Mouse (Mus musculus): ENCODE results near the gene Sept9. TPM values are rescaled to one million over a fixed set of nuclear protein-coding genes. Genes with fewer than 3 reads are reported as not detected.

Gene Sept9
- total RNA-seq, 4 experiments from 2014 or later: 68.1 to 76.4 (median 71.0) TPM

- no peak for DNase-seq (ENCODE audit: low spot score in 2 of 2)
These were observed 111.1 kb downstream of the Sept9 start for GRCm38 (mm10) chr11:117310341-117311107.

DNA sequence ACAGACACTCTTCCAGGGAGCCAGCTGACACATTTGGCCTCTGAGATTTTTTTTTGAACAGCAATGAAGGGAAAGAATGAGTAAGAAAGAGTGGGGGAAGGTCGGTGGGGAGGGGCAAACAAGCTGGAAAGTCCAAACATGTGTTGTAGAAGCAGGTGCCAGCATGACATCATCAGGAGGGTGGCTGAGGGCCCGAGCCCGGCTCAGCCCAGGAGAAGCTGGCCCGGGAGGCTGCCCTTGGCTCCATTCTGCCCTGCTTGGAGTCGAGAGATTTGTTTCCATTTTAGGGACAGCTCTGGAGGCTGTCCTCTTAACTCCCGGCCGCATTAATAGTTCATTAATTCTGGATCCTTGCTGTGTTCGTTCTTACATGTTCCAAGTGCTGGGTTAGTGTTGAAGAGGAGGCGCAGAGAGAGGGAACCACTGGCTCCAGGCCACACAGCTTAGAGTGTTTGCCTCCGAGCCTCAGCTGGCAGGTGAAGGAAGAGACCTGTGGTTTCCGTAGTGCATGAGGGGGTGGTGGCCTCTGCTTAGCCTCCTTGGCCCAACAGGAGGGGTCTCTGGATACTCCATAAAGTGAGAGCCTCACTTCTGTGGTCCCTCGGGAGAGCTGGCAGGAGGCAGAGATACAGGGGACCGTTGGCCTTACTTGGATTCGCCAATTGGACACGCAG, 111.8 kb downstream of the Sept9 start:
- DNase-seq (ENCODE audit: low spot score in 2 of 2): no peak

GRCm38 (mm10) chr11:117312028-117312901, 112.8 kb downstream of the Sept9 start:
- DNase-seq (ENCODE audit: low spot score in 2 of 2): no peak

DNA sequence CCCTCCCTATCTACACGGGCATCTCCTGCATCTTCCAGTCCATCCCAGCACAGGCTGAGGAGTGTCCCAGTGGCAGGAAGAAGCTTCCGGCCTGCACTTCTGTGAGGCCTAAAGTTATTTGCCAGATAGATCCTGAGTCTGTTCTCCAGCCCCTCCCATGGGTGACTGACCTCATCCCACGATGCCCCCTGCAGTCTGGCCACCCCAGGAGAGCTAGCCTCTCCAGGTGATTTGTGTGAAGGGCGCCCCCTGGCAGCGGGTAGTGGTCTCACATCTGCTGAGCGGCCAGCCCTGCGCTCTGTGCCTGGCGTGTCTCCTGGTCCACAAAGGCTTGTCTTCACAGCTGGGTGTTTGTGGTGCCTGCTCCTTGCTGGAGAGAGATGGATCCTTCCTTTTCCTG, 113.5 kb downstream of the Sept9 start:
- no peak for DNase-seq (ENCODE audit: low spot score in 2 of 2)

GRCm38 (mm10) chr11:117313446-117313845, 114.0 kb downstream of the Sept9 start:
- DNase-seq (ENCODE audit: low spot score in 2 of 2): no peak

- DNase-seq (ENCODE audit: low spot score in 2 of 2): no peak
These were observed 114.6 kb downstream of the Sept9 start for GRCm38 (mm10) chr11:117314026-117314425.

GRCm38 (mm10) chr11:117314520-117314919, 115.1 kb downstream of the Sept9 start:
- DNase-seq (ENCODE audit: low spot score in 2 of 2): no peak

DNA sequence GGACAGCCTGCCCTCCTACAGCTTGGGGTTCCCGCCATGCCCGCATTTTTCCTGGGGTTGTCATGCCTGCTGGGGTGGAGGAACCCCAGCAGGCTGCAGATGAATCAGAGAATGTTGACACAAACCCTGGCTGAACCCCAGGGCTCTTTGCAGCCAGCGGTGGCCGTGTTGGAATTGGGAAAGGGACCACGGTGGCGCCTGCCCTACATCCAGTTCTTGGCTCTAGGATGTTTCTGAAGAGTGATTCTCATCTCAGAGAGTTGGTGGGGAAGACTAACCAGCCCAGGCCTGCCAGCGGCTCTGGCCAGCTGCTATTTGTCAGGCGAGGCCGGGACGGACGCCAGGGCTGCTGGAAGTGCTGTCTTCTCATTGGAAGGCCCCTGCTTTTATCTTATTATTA, 115.8 kb downstream of the Sept9 start:
- DNase-seq (ENCODE audit: low spot score in 2 of 2): no peak

- DNase-seq (ENCODE audit: low spot score in 2 of 2): no peak
These were observed 117.2 kb downstream of the Sept9 start for GRCm38 (mm10) chr11:117316441-117317331.

DNA sequence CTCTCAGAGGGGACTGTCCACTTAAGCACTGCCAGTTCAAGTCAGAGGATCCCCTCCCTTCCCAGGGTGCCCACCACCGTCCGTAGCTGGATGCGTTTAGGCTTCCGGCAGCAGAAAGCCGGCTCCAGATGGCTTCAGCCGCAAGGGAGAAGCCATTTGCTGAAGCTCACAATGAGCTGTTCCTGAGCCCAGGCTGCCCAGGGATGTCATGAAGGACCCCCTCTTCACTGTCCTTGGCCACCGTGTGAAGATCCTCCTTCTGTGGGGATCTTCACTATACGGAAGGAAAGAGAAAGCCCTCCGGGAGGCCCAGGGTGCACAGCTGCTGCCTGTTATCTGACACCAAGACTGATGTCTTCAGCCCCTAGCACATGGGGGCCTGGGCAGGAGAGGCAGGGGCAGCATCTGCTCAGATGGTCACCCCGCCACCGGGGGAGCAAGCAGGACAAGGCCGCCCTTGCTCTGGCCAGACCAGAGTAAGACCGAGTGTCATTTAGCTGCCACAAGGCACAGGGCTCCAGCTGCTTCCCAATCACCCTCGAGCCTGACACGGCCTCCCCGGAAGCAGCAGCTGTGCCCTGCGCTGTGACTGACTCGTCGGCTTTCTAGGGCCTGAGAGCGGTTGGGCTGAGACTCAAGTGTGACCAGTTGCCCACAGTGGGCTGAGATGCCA, 118.1 kb downstream of the Sept9 start:
- DNase-seq (ENCODE audit: low spot score in 2 of 2): no peak

- DNase-seq (ENCODE audit: low spot score in 2 of 2): no peak
These were observed 118.7 kb downstream of the Sept9 start for GRCm38 (mm10) chr11:117318202-117318601.

- no peak for DNase-seq (ENCODE audit: low spot score in 2 of 2)
These were observed 119.5 kb downstream of the Sept9 start for GRCm38 (mm10) chr11:117318731-117319542.

DNA sequence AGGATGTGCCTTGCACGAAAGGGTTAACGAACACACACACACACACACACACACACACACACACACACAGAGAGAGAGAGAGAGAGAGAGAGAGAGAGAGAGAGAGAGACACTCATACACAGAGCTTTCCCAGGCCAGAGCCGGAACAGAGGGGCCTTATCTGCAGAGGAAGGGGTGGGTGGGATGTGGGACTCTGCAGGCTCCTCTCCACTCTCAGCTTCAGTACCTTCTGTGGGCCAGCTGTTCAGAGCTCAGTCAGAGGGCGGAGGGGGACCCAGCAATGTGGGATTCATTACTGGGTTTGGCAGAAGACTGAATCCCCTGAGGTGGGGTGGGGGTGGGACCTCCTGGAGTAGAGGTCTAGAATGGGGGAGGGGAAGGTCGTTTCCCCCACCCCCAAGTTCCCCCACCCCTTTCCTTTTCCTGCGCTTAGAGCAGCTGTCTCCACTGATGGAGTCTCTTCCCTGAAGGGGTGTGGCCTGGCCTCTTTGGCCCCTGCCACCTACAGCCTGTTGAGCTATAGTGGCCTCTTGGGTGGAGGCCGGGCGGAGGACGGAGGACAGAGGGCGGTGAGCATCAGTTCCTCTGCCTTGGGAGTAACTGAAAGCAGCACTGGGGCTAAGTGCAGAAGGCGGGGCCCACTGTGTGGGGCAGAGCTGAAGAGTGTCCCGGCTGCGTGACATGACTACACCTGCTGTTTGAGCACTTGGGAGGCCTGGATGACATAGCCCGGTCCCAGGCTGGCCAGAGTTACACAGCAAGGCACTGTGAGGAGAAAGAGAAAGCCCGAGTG, 120.3 kb downstream of the Sept9 start:
- DNase-seq (ENCODE audit: low spot score in 2 of 2): no peak

- DNase-seq (ENCODE audit: low spot score in 2 of 2): no peak
These were observed 121.0 kb downstream of the Sept9 start for GRCm38 (mm10) chr11:117320482-117320881.

DNA sequence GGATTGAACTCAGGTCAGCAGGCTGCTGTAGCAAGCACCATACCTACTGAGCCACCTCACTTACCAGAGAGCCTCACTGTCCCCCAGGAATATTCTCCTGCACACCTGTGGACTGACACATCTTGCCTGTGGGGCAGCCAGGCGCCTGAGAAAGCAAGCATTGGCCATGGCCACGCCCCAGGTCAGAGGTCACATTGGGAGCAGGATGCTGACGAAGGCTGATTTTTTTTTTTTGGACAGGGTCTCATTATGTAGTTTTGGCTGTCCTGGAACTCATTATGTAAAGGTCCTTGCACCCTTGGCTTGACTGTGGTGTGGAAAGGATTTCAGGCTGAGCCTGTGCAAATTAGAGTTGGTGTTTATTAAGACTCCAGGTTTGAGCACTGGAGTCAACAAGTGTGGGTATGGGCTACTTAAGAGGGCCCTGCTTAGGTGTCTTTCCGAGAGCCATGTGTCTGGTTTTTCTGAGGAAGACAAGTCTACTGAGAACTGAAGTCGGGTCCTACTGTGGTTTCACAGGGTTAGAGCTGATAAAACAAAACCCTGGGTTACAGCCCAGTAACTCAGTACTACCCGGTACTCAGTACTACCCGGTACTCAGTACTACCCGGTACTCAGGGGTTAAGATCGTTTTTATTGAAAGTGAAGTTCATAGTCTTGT, 122.0 kb downstream of the Sept9 start:
- no peak for DNase-seq (ENCODE audit: low spot score in 2 of 2)

DNA sequence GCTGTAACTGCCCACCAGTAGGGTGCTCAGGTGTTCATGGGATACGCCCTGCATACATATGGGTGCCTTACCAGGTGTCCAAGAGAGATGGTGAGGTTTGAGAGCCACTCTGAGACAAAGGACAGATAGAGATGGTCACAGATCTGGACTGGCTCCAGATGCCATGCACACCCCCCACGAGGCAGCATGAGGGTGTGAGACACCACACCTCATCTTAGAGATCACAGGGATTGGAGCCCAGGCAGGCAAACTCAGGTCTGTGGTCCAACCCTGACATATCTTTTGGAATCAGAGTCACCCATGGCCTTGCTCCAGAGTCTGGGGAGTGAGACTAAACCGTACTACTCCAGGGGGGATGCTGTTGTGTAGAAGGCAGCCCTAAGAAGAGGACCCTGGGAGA, 122.8 kb downstream of the Sept9 start:
- no peak for DNase-seq (ENCODE audit: low spot score in 2 of 2)

DNA sequence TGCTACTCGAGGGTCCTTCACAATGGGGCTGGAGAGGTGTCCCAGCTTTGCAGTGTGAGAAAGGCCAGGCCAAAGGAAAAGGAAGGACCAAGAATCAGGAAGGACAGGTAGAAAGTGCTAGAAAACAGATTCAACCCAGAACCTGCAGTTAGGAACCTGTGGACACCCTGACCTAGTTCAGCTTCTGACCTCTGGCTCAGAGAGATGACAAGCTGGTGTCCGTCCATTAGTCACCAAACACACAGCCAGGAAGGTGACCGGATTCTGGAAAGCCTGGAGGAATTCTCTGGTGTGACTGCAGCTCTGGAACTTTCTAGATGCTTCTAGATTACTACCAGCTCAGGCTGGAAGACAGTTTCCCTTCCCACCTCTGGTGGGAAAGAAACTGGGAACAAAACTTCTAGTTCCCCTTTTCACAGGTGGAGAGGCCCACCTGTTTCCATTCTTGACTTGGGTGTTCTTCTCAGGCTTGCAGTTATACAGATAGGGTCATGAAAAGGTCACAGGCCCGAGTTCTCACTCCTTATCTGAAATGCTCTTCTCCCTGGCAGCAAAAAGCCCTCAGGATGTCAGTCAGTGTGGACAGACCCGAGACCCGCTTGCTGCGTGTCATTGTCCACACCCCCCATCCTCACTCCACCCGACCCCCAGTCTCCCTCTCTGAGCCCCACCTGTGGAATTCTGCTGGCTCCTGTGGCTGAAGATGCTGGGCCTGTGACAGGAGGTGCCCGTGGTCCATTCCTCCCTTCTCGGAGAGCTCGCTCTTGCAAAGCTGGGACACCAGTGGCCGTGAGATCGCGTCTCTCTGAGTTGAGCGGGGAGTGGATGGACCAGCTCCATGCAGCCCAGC, 123.5 kb downstream of the Sept9 start:
- DNase-seq (ENCODE audit: low spot score in 2 of 2): no peak

Measured in left cerebral cortex, adult 8-10 months (tissue).